Mouse (Mus musculus): Measurements from ENCODE around the gene Tmem204. TPM values are rescaled to one million over a fixed set of nuclear protein-coding genes. Genes with fewer than 3 reads are reported as not detected.

The Tmem204 gene
- polyA plus RNA-seq, 1 experiment from 2014 or later, result 93.2 TPM

- peak overlapping the region; percentile 61 for H3K4me2 ChIP-seq
- peaks cover 44% of the 10 kb centered on the region for H3K4me1 ChIP-seq
- H3K9me3 ChIP-seq, result no peaks in the 10 kb centered on the region
- no peak overlapping the region for H3K9ac ChIP-seq
- ATAC-seq (ENCODE audit: borderline replicate concordance, extremely low read depth, low FRiP score, low TSS enrichment), result no peak
- H3K36me3 ChIP-seq, result no peaks in the 10 kb centered on the region
- no peak overlapping the region for H3K4me3 ChIP-seq
- H3K27me3 ChIP-seq, result no peaks in the 10 kb centered on the region
- WGBS, result 34% methylated on average over 3 of the region's 3 CpGs
- H3K27ac ChIP-seq, result peak overlapping the region; percentile 97
Measured at GRCm38 (mm10) chr17:25082887-25083286, 504 bp downstream of the Tmem204 start.

DNA sequence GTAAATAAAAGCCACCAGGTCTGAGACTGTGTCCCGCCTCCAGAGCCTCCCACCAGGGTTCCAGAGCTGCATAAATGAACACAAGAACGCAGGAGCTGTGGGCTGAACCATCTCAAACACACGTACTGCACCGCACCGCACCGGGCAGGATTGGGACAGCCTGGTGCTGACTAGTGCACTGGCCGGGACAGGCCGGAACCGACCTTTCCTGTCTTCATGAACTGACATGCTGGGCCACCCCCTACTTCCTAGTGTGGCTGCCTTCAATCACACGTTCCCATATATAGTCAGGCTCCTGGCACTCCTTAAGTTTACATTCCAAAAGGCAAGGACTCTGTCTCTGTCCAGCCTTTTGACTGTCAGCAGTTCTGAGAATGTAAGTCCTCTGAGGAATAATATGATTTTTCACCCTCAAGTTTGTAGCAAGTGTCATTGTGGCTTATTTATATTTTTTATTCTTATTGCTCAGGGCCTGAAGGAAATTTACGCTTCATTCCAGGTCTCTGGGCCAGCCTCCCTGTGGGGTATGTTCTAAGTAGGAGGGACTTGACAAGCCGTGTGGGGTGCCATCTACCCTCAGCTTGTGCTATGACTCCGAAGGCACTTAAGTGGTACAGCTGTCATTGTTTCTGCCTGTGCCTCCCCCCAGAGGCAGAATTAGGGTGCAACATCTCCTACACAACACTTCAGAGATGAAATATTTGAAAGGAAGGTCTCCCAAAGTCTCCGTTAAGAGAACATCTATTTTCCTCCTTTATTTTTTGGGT lies 1.1 kb downstream of the Tmem204 start:
- peaks cover 50% of the 10 kb centered on the region for H3K4me1 ChIP-seq
- peak overlapping the region; percentile 97 for H3K27ac ChIP-seq

DNA sequence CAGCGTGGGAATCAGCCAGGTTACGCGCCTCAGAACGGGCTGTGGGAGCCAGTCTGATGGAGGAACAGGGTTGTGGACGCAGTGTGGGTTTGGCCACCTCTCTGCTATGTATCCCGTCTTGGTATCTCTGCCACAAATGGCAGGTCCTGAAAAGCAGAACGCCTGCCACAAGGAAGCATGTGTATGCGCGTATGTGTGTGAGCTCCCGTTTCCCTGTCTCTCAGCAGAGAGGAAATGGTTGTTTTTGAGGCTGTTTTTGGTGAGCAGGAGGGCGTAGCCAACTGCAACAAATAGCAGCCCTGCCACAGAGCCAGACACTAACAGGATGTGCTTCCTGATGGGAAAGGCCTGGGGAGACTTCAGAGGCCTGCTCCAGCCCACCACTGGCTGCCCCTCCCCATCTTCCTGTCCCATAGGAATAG lies 2.4 kb downstream of the Tmem204 start:
- Histone ChIP-seq H3K36me3 (no peaks in the 10 kb centered on the region), H3K4me3 (peak overlapping the region; percentile 44), H3K27ac (peak overlapping the region; percentile 97), H3K4me1 (peaks cover 59% of the 10 kb centered on the region), H3K27me3 (no peaks in the 10 kb centered on the region), H3K4me2 (peak overlapping the region; percentile 61), H3K9me3 (no peaks in the 10 kb centered on the region), H3K9ac (peak overlapping the region; percentile 66)
- 0 out of 2 replicates have a peak, but pooled peaks have one; percentile 9 for ATAC-seq (ENCODE audit: borderline replicate concordance, extremely low read depth, low FRiP score, low TSS enrichment)
- 39% methylated on average over 11 of the region's 11 CpGs for WGBS

More for the DNA sequence above, 1.1 kb downstream of the Tmem204 start:
- peak overlapping the region; percentile 44; the same call in 1 of the 2 replicates for H3K4me3 ChIP-seq
- H3K36me3 ChIP-seq, result no peaks in the 10 kb centered on the region
- 30% methylated on average over 14 of the region's 14 CpGs for WGBS
- H3K27me3 ChIP-seq, result no peaks in the 10 kb centered on the region
- no peak overlapping the region for H3K9ac ChIP-seq
- peak overlapping the region; percentile 61 for H3K4me2 ChIP-seq
- H3K9me3 ChIP-seq, result no peaks in the 10 kb centered on the region
- peak; percentile 83 for ATAC-seq (ENCODE audit: borderline replicate concordance, extremely low read depth, low FRiP score, low TSS enrichment)

DNA sequence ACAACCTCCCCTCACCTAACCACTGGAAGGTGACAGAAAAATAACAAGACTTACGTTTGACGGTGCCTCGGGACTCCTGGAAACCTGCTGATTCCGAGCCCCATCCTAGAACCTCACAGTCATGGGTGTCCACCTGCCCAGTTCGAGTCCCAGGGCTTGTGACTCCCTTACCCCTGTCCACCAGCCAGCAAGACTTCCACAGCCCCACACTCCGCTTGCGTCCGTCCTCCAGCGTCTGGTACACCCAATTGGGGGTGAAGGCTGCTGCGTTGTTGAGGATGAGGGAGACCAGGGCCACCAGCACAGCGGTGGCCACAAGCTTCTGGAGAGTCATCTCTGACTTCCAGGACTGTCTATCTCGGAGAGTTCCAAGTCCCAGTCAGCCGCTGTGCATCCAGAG lies 3.2 kb downstream of the Tmem204 start:
- no peak for ATAC-seq (ENCODE audit: borderline replicate concordance, extremely low read depth, low FRiP score, low TSS enrichment)
- no peaks in the 10 kb centered on the region for H3K36me3 ChIP-seq
- H3K27ac ChIP-seq, result peak overlapping the region; percentile 97
- WGBS, result 63% methylated on average over 13 of the region's 13 CpGs
- peak overlapping the region; percentile 66 for H3K9ac ChIP-seq
- no peaks in the 10 kb centered on the region for H3K27me3 ChIP-seq
- H3K4me1 ChIP-seq, result peaks cover 59% of the 10 kb centered on the region
- H3K4me3 ChIP-seq, result peak overlapping the region; percentile 44
- peak overlapping the region; percentile 61 for H3K4me2 ChIP-seq
- H3K9me3 ChIP-seq, result no peaks in the 10 kb centered on the region

GRCm38 (mm10) chr17:25077771-25078372 lies 5.5 kb downstream of the Tmem204 start:
- 0 out of 2 replicates have a peak, but pooled peaks have one; percentile 19 for ATAC-seq (ENCODE audit: borderline replicate concordance, extremely low read depth, low FRiP score, low TSS enrichment)
- Histone ChIP-seq H3K9me3 (no peaks in the 10 kb centered on the region), H3K27ac (peak overlapping the region; percentile 62; the same call in 1 of the 2 replicates), H3K27me3 (no peaks in the 10 kb centered on the region), H3K9ac (peak overlapping the region; percentile 66; the same call in 1 of the 2 replicates), H3K4me2 (peak overlapping the region; percentile 61), H3K4me1 (peaks cover 41% of the 10 kb centered on the region), H3K4me3 (peak overlapping the region; percentile 44), H3K36me3 (no peaks in the 10 kb centered on the region)
- WGBS, result 37% methylated on average over 13 of the region's 13 CpGs

DNA sequence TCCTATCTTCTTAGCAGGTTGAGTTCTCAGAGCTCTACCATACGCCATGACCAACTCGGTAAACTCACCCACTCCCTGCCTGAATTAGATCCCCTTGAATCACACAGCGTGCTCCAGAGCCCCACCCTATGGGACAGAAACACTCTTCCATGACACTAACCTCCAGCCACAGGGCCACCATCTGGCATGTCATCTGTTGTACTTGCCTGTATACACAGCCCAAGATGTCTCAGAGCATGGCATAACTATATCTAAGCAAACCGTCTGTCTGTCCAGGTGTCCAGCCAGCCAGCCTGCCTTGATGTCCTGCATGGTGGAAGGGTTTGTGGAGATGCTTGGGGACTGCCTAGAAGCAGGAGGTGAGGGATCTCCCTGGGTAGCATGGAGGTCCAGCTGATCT lies 6.5 kb downstream of the Tmem204 start:
- WGBS, result 81% methylated on average over 4 of the region's 4 CpGs
- no peak for ATAC-seq (ENCODE audit: borderline replicate concordance, extremely low read depth, low FRiP score, low TSS enrichment)
- H3K4me2 ChIP-seq, result peak overlapping the region; percentile 61
- H3K4me3 ChIP-seq, result peak overlapping the region; percentile 44; the same call in 1 of the 2 replicates
- H3K4me1 ChIP-seq, result peaks cover 32% of the 10 kb centered on the region
- H3K9ac ChIP-seq, result no peak overlapping the region
- no peaks in the 10 kb centered on the region; the same call in 1 of the 2 replicates for H3K36me3 ChIP-seq
- H3K27me3 ChIP-seq, result no peaks in the 10 kb centered on the region
- H3K9me3 ChIP-seq, result no peaks in the 10 kb centered on the region
- no peak overlapping the region for H3K27ac ChIP-seq

GRCm38 (mm10) chr17:25068690-25069089 lies 14.7 kb downstream of the Tmem204 start:
- Histone ChIP-seq H3K4me1 (peaks cover 23% of the 10 kb centered on the region; the same call in 1 of the 2 replicates), H3K4me3 (no peak overlapping the region), H3K4me2 (no peak overlapping the region), H3K27ac (peak overlapping the region; percentile 66), H3K27me3 (no peaks in the 10 kb centered on the region), H3K9ac (no peak overlapping the region), H3K36me3 (peaks cover 29% of the 10 kb centered on the region), H3K9me3 (no peaks in the 10 kb centered on the region)
- 71% methylated on average over 2 of the region's 2 CpGs for WGBS
- no peak for ATAC-seq (ENCODE audit: borderline replicate concordance, extremely low read depth, low FRiP score, low TSS enrichment)

DNA sequence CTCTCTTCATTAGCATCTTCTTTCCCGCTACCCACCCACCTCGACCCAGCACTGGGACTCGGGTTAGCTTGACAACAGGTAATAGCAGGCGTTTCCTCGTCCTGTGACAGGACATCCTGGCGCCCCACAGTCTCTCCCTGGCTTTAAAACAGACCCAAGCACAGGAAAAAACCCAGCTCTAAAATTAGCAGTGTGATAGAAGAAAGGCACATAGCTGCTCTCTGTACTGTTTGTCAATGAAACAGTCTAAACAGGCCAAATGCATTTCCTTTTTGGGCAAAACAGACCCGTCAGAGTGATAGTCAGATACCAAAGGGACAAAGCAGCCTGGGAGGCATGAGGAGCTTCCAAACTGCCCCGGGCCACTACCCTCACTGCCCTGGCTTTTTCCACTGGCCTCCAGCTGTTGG lies 15.9 kb downstream of the Tmem204 start:
- WGBS, result 55% methylated on average over 8 of the region's 8 CpGs
- no peak for ATAC-seq (ENCODE audit: borderline replicate concordance, extremely low read depth, low FRiP score, low TSS enrichment)
- no peak overlapping the region for H3K4me3 ChIP-seq
- H3K4me1 ChIP-seq, result peaks cover 23% of the 10 kb centered on the region; the same call in 1 of the 2 replicates
- no peak overlapping the region for H3K9ac ChIP-seq
- no peaks in the 10 kb centered on the region for H3K27me3 ChIP-seq
- peak overlapping the region; percentile 66 for H3K27ac ChIP-seq
- H3K9me3 ChIP-seq, result no peaks in the 10 kb centered on the region
- no peak overlapping the region for H3K4me2 ChIP-seq
- peaks cover 38% of the 10 kb centered on the region for H3K36me3 ChIP-seq

DNA sequence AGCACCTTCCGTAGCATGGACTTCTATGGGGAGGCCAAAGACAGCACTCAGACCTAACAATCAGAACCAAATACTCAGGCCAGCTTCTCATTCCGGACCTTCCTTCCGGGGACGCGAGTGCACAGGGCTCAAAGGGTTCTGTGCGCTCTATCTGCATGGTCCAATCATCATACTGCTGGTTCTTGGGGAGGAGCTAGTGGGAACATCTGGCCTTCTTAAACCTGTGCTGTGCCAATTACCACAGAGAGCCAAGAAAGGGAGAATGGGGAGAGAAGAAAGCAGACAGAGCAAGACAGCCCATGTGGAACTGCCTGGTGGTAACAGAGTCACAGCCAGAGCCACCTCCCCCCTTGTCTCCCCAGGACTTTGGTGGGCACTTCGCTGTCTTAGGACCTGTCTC lies 16.8 kb downstream of the Tmem204 start:
- Histone ChIP-seq H3K9me3 (no peaks in the 10 kb centered on the region), H3K4me3 (no peak overlapping the region), H3K27me3 (no peaks in the 10 kb centered on the region), H3K4me2 (no peak overlapping the region), H3K9ac (no peak overlapping the region), H3K27ac (peak overlapping the region; percentile 36; the same call in 1 of the 2 replicates), H3K4me1 (peaks cover 23% of the 10 kb centered on the region; the same call in 1 of the 2 replicates), H3K36me3 (peaks cover 46% of the 10 kb centered on the region)
- WGBS, result 92% methylated on average over 7 of the region's 7 CpGs
- no peak for ATAC-seq (ENCODE audit: borderline replicate concordance, extremely low read depth, low FRiP score, low TSS enrichment)

- Histone ChIP-seq H3K9ac (no peak overlapping the region), H3K36me3 (peaks cover 55% of the 10 kb centered on the region), H3K9me3 (no peaks in the 10 kb centered on the region), H3K27ac (no peak overlapping the region), H3K4me2 (no peak overlapping the region), H3K4me3 (no peak overlapping the region), H3K4me1 (peaks cover 23% of the 10 kb centered on the region; the same call in 1 of the 2 replicates), H3K27me3 (no peaks in the 10 kb centered on the region)
- no peak for ATAC-seq (ENCODE audit: borderline replicate concordance, extremely low read depth, low FRiP score, low TSS enrichment)
- WGBS, result 82% methylated on average over 3 of the region's 3 CpGs
Measured at GRCm38 (mm10) chr17:25065189-25065588, 18.2 kb downstream of the Tmem204 start.

DNA sequence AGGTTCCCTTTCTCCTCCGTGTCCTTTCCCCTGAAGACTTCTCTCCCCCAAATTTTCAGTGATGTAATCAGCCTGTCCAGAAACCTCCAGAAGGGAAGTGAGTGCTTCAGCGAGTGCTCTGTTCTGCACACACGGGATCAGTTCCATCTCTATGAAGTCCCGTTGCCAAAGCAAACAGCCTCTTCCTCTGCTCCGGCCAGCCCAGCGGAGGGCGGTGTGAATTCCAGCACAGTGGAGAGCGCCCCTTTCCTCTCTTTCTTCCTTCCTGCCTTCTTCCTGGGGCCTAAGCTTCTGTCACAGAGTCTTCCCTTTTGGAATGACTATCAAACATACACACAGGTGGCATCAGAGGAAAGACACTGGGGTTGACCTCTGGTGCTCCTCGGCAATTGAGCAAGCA lies 19.0 kb downstream of the Tmem204 start:
- WGBS, result 44% methylated on average over 9 of the region's 9 CpGs
- no peaks in the 10 kb centered on the region for H3K9me3 ChIP-seq
- ATAC-seq (ENCODE audit: borderline replicate concordance, extremely low read depth, low FRiP score, low TSS enrichment), result peak; percentile 66; the same call in 1 of the 2 replicates
- no peak overlapping the region for H3K9ac ChIP-seq
- H3K4me3 ChIP-seq, result no peak overlapping the region
- H3K4me1 ChIP-seq, result peaks cover 21% of the 10 kb centered on the region; the same call in 1 of the 2 replicates
- no peak overlapping the region for H3K27ac ChIP-seq
- H3K27me3 ChIP-seq, result no peaks in the 10 kb centered on the region
- H3K4me2 ChIP-seq, result no peak overlapping the region
- H3K36me3 ChIP-seq, result peaks cover 60% of the 10 kb centered on the region

DNA sequence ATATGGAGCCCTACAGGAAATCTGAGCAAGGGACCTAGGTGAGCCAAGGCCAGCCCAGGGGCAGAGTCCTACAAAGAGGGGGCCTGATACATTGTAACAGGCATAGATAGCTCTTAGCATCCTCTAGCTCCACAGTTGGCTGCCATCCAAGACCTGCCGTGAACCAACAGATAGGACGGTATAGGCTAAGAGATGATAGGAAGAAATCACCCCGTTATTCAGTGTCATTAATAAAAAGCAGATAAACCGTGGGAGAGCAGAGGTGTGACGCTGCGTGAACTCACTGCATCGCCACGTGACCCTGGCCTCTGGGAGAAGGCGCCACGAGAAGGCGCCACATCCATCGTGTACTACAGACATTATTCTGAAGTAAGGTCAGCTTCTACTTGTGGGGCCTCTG lies 19.5 kb downstream of the Tmem204 start:
- 42% methylated on average over 12 of the region's 12 CpGs for WGBS
- Histone ChIP-seq H3K27ac (no peak overlapping the region), H3K9ac (no peak overlapping the region), H3K36me3 (peaks cover 60% of the 10 kb centered on the region), H3K9me3 (no peaks in the 10 kb centered on the region), H3K4me3 (no peak overlapping the region), H3K4me2 (no peak overlapping the region), H3K4me1 (peaks cover 17% of the 10 kb centered on the region; the same call in 1 of the 2 replicates), H3K27me3 (no peaks in the 10 kb centered on the region)
- ATAC-seq (ENCODE audit: borderline replicate concordance, extremely low read depth, low FRiP score, low TSS enrichment), result no peak; the same call in 1 of the 2 replicates
